Mouse (Mus musculus): ENCODE data around the gene Krt32. TPM values are rescaled to one million over a fixed set of nuclear protein-coding genes. Genes with fewer than 3 reads are reported as not detected.

Gene Krt32
- polyA plus RNA-seq, 1 experiment = not detected

DNA sequence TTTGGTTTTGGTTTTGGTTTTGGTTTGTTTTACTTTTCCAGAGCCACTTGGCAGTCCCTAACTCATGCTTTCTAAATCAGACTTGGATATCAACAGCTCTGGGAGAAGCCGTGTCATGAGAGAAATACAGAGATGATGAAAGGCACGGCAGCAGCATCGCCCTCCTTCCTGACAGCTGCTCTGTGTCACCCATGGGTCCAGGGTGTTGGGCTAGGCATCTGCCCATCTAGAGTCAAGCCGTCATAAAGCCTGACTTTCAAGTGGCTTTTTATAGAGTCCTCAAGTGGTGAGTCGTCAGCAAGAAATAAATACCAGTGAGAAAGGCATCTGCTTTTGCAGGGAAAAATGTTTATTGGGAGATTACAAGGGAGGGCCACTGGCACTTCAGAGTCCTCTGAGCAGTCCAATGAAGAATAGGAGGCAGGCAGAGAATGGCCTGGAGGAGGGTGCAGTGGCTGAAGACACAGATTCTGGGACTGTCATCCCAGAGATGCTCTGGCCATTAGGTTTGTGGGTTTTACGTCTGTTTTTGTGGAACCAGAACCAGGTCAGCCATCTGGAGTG is 41.6 kb downstream of the Krt32 start:
- no peaks in the 10 kb centered on the region for H3K4me1 ChIP-seq (ENCODE audit: control insufficient read depth, insufficient read depth, low read length)
- no peak overlapping the region for H3K27ac ChIP-seq (ENCODE audit: insufficient read depth, low read length)
- TF ChIP-seq POLR2A (IDR thresholded peaks at IDR 0.05; ENCODE audit: borderline replicate concordance, insufficient read depth, low read length) (no peak), CTCF (IDR thresholded peaks at IDR 0.05; ENCODE audit: borderline replicate concordance, insufficient read depth, low read depth, low read length) (no peak)
- WGBS = 82% methylated on average over 6 of the region's 6 CpGs
- no peak for DNase-seq
- no peak overlapping the region for H3K4me3 ChIP-seq (replicated peaks; ENCODE audit: insufficient read depth, low read depth, low read length)
- H3K27me3 ChIP-seq (ENCODE audit: control insufficient read depth, insufficient read depth, low read length) = no peaks in the 10 kb centered on the region

GRCm38 (mm10) chr11:100041454-100041853 is 46.6 kb downstream of the Krt32 start, which contains the start of gene Krt34:
Gene Krt34, minus strand, starts transcription at chr11:100041554.
- Histone ChIP-seq H3K4me3 (replicated peaks; ENCODE audit: insufficient read depth, low read depth, low read length) (no peak within 1 kb of the TSS), H3K27ac (ENCODE audit: insufficient read depth, low read length) (no peak within 1 kb of the TSS), H3K27me3 (ENCODE audit: control insufficient read depth, insufficient read depth, low read length) (no peaks in the 10 kb centered on the region), H3K4me1 (ENCODE audit: control insufficient read depth, insufficient read depth, low read length) (no peaks in the 10 kb centered on the region)
- TF ChIP-seq CTCF (IDR thresholded peaks at IDR 0.05; ENCODE audit: borderline replicate concordance, insufficient read depth, low read depth, low read length) = no peak
- no peak for TF ChIP-seq POLR2A (IDR thresholded peaks at IDR 0.05; ENCODE audit: borderline replicate concordance, insufficient read depth, low read length)
- DNase-seq = no peak
- 90% methylated on average over 6 of the region's 6 CpGs for WGBS

Other genes starting within 250 kb of the Krt32 start
- gene Krtap4-16, start 236.6 kb downstream of the Krt32 start, polyA plus RNA-seq (2012; rRNA removed) = not detected in 2 replicates
- gene Gm11568, start 230.3 kb downstream of the Krt32 start, polyA plus RNA-seq (2012; rRNA removed) = not detected in 2 replicates
- gene Gm11559, start 223.8 kb downstream of the Krt32 start, polyA plus RNA-seq (2012; rRNA removed) = not detected in 2 replicates
- gene Krtap9-1, start 214.8 kb downstream of the Krt32 start, polyA plus RNA-seq (2012; rRNA removed) = not detected in 2 replicates
- gene Gm11567, start 209.0 kb downstream of the Krt32 start, polyA plus RNA-seq (2012; rRNA removed) = not detected in 2 replicates
- gene Krtap31-1, start 180.3 kb downstream of the Krt32 start, polyA plus RNA-seq (2012; rRNA removed) = not detected in 2 replicates
- gene Gm11565, start 173.5 kb downstream of the Krt32 start, polyA plus RNA-seq (2012; rRNA removed) = not detected in 2 replicates
- not detected in 2 replicates for gene Krtap31-2, start 151.9 kb downstream of the Krt32 start, polyA plus RNA-seq (2012; rRNA removed)
- not detected in 2 replicates for gene Krtap9-5, start 139.8 kb downstream of the Krt32 start, polyA plus RNA-seq (2012; rRNA removed)
- not detected in 2 replicates for gene Krtap29-1, start 109.2 kb downstream of the Krt32 start, polyA plus RNA-seq (2012; rRNA removed)
- not detected in 2 replicates for gene Krtap16-1, start 101.6 kb downstream of the Krt32 start, polyA plus RNA-seq (2012; rRNA removed)
- 0.30 and 0.80 TPM in 2 replicates for gene Krtap17-1, start 94.2 kb downstream of the Krt32 start, polyA plus RNA-seq (2012; rRNA removed)
- gene Krt33a, start 72.0 kb downstream of the Krt32 start, polyA plus RNA-seq (2012; rRNA removed) = not detected in 2 replicates
- gene Krt33b, start 58.4 kb downstream of the Krt32 start, polyA plus RNA-seq (2012; rRNA removed) = not detected in 2 replicates
- gene Krt34, start 46.7 kb downstream of the Krt32 start, polyA plus RNA-seq (2012; rRNA removed) = not detected in 2 replicates
- gene Krt31, start 37.7 kb downstream of the Krt32 start, polyA plus RNA-seq (2012; rRNA removed) = not detected in 2 replicates
- not detected in 2 replicates for gene Krt35, start 8.0 kb upstream of the Krt32 start, polyA plus RNA-seq (2012; rRNA removed)
- not detected in 2 replicates for gene Krt36, start 17.4 kb upstream of the Krt32 start, polyA plus RNA-seq (2012; rRNA removed)
- not detected in 2 replicates for gene Krt13, start 33.3 kb upstream of the Krt32 start, polyA plus RNA-seq (2012; rRNA removed)
- 0.08 and 0.35 TPM in 2 replicates for gene Krt15, start 47.7 kb upstream of the Krt32 start, polyA plus RNA-seq (2012; rRNA removed)
- 0.36 and 0.51 TPM in 2 replicates for gene Krt19, start 60.4 kb upstream of the Krt32 start, polyA plus RNA-seq (2012; rRNA removed)
- 0.62 and 1.5 TPM in 2 replicates for gene Krt9, start 105.0 kb upstream of the Krt32 start, polyA plus RNA-seq (2012; rRNA removed)
- 0.11 and 0.13 TPM in 2 replicates for gene Krt14, start 119.3 kb upstream of the Krt32 start, polyA plus RNA-seq (2012; rRNA removed)
- gene Krt16, start 160.7 kb upstream of the Krt32 start, polyA plus RNA-seq (2012; rRNA removed) = not detected in 2 replicates
- 0.11 and 0.16 TPM in 2 replicates for gene Krt17, start 172.8 kb upstream of the Krt32 start, polyA plus RNA-seq (2012; rRNA removed)
- gene Krt42, start 181.6 kb upstream of the Krt32 start, polyA plus RNA-seq (2012; rRNA removed) = not detected in 2 replicates
- gene Eif1, start 231.7 kb upstream of the Krt32 start, polyA plus RNA-seq (2012; rRNA removed) = 430 and 502 TPM in 2 replicates
- not detected in 2 replicates for gene Gast, start 246.2 kb upstream of the Krt32 start, polyA plus RNA-seq (2012; rRNA removed)